Mouse (Mus musculus): ENCODE measurements around the gene Ppp1r9b. TPM values are rescaled to one million over a fixed set of nuclear protein-coding genes. Genes with fewer than 3 reads are reported as not detected.

The Ppp1r9b gene
- polyA plus RNA-seq (2012; rRNA removed) = 15.3 and 16.2 TPM in 2 replicates

GRCm38 (mm10) chr11:94990749-94991577 is at the start of gene Ppp1r9b:
Gene Ppp1r9b (plus strand): TSS chr11:94991035.

GRCm38 (mm10) chr11:94967419-94967818 is 23.4 kb upstream of the Ppp1r9b start, which contains the start of gene Hils1:
Gene Hils1 (plus strand): TSS chr11:94967593.

GRCm38 (mm10) chr11:94976199-94976598 is 14.6 kb upstream of the Ppp1r9b start, which contains the start of gene Sgca:
Gene Sgca (minus strand): TSS chr11:94976327.

GRCm38 (mm10) chr11:95009629-95010014 is 18.8 kb downstream of the Ppp1r9b start, which contains the start of gene Samd14:
Gene Samd14 (plus strand): TSS chr11:95009879.

DNA sequence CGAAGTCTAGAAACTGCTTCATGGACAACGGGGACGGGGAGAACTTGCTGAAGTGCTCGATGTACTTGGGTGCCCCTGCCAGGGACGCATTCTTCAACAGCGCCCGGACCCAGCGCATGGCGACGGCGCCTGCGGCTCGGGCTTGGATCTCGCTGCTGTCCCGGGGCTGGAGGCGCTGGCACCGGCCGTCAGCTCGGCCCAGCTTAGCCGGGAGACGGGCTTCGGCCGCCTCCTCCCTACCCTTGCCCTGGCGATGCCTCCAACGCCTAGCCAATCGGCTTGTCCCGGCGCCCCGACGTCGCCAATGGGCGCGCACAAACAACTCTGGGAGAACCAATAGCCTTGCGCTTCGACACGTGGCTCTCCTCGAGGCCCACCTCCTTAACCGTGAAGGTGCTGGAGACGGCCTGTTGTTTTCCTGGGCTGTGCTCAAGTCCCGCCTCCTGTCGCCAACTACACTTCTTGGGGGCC is 50.3 kb downstream of the Ppp1r9b start, which contains the start of gene Pdk2:
Gene Pdk2 (minus strand): TSS at position 216 of the 471 bp plus-strand sequence.

Other genes starting within 250 kb of the Ppp1r9b start
- gene Cdc34b, start 249.3 kb upstream of the Ppp1r9b start, polyA plus RNA-seq (2012; rRNA removed) = 0.02 TPM in 1 of 2 replicates, not detected in the other
- gene Tmem92, start 208.3 kb upstream of the Ppp1r9b start, polyA plus RNA-seq (2012; rRNA removed) = not detected in 2 replicates
- 10.2 and 23.4 TPM in 2 replicates for gene Col1a1, start 54.8 kb upstream of the Ppp1r9b start, polyA plus RNA-seq (2012; rRNA removed)
- not detected in 2 replicates for gene Hils1, start 23.4 kb upstream of the Ppp1r9b start, polyA plus RNA-seq (2012; rRNA removed)
- 0.23 TPM in 1 of 2 replicates, not detected in the other for gene Sgca, start 14.7 kb upstream of the Ppp1r9b start, polyA plus RNA-seq (2012; rRNA removed)
- 26.8 and 33.2 TPM in 2 replicates for gene Samd14, start 18.8 kb downstream of the Ppp1r9b start, polyA plus RNA-seq (2012; rRNA removed)
- gene Pdk2, start 50.3 kb downstream of the Ppp1r9b start, polyA plus RNA-seq (2012; rRNA removed) = 3.2 and 3.5 TPM in 2 replicates
- gene Itga3, start 85.8 kb downstream of the Ppp1r9b start, polyA plus RNA-seq (2012; rRNA removed) = 1.8 TPM in 2 replicates
- gene Dlx3, start 129.1 kb downstream of the Ppp1r9b start, polyA plus RNA-seq (2012; rRNA removed) = 0.02 TPM in 1 of 2 replicates, not detected in the other
- gene Dlx4, start 155.2 kb downstream of the Ppp1r9b start, polyA plus RNA-seq (2012; rRNA removed) = 0.06 and 0.09 TPM in 2 replicates